Mouse (Mus musculus) C2C12 (cell line): Measurements from ENCODE around the gene Zfp385b.

ENCODE experiments used
- CEBPB ChIP-seq: IDR thresholded peaks from one replicate; pipeline ENCODE4 v1.6.1; 2011; ENCODE audit warnings: low read depth, mild to moderate bottlenecking, control low read depth, moderate library complexity
- CTCF ChIP-seq: IDR thresholded peaks from one replicate; pipeline ENCODE4 v1.5.1; 2011; ENCODE audit not compliant: control insufficient read depth, insufficient read depth, insufficient read length
- MAX ChIP-seq: IDR thresholded peaks from one replicate; pipeline ENCODE4 v1.6.1; 2011; ENCODE audit warnings: mild to moderate bottlenecking, control low read depth

GRCm38 (mm10) chr2:77707138-77707537, 112.3 kb downstream of the Zfp385b start:
- TF ChIP-seq CTCF (no peak), CEBPB (no peak), MAX (no peak)
